Mouse (Mus musculus) embryonic facial prominence, embryonic 13.5 days (tissue): ENCODE results near the gene Slc9a9. TPM values are rescaled to one million over a fixed set of nuclear protein-coding genes. Genes with fewer than 3 reads are reported as not detected.

ENCODE experiments used
- ATAC-seq: fragments of 200-750 bp; cut with Nextera tagmentation; 2 replicates; pipeline ENCODE4 v1.8.0; 2017; ENCODE audit warnings: low read depth; ENCODE audit not compliant: insufficient number of reproducible peaks, insufficient read depth, low FRiP score, low TSS enrichment
- H3K27ac ChIP-seq: fragments of 300-500 bp; sonication (generic); 2 replicates; pipeline ENCODE4 v1.5.1; 2015; ENCODE audit warnings: moderate library complexity, mild to moderate bottlenecking, inconsistent platforms
- H3K27me3 ChIP-seq: fragments of 300-500 bp; sonication (generic); 2 replicates; pipeline ENCODE4 v1.6.1; 2015; ENCODE audit warnings: mild to moderate bottlenecking, inconsistent platforms
- H3K36me3 ChIP-seq: fragments of 300-500 bp; sonication (generic); 2 replicates; pipeline ENCODE4 v1.6.1; 2015; ENCODE audit warnings: mild to moderate bottlenecking, inconsistent platforms
- H3K4me1 ChIP-seq: fragments of 300-500 bp; sonication (generic); 2 replicates; pipeline ENCODE4 v1.6.1; 2015; ENCODE audit warnings: inconsistent platforms
- H3K4me2 ChIP-seq: fragments of 300-500 bp; sonication (generic); 2 replicates; pipeline ENCODE4 v1.6.1; 2015; ENCODE audit warnings: moderate library complexity, mild to moderate bottlenecking, inconsistent platforms
- H3K4me3 ChIP-seq: fragments of 300-500 bp; sonication (generic); 2 replicates; pipeline ENCODE4 v1.5.1; 2015; ENCODE audit warnings: mild to moderate bottlenecking, inconsistent platforms
- H3K9ac ChIP-seq: fragments of 300-500 bp; sonication (generic); 2 replicates; pipeline ENCODE4 v1.6.1; 2015; ENCODE audit warnings: mild to moderate bottlenecking, inconsistent platforms
- H3K9me3 ChIP-seq: fragments of 300-500 bp; sonication (generic); 2 replicates; pipeline ENCODE4 v1.6.1; 2016; ENCODE audit warnings: inconsistent platforms
- WGBS: fragments of 180-500 bp; shearing (Covaris S2); methylation state at CpG from one replicate; pipeline ENCODE4 v1.1.7; 2015; ENCODE audit warnings: mixed read lengths; 5-methylcytosine and 5-hydroxymethylcytosine counted together
- polyA plus RNA-seq: library from polyadenylated mRNA; unstranded; fragments of >200 nt; fragmentation: Nextera tagmentation; extraction: Ambion mirVana; gene quantifications from 2 replicates; pipeline ENCODE4 v1.2.1, GENCODE M21; 2015

The Slc9a9 gene
- polyA plus RNA-seq, 1 experiment from 2014 or later = 5.2 TPM

DNA sequence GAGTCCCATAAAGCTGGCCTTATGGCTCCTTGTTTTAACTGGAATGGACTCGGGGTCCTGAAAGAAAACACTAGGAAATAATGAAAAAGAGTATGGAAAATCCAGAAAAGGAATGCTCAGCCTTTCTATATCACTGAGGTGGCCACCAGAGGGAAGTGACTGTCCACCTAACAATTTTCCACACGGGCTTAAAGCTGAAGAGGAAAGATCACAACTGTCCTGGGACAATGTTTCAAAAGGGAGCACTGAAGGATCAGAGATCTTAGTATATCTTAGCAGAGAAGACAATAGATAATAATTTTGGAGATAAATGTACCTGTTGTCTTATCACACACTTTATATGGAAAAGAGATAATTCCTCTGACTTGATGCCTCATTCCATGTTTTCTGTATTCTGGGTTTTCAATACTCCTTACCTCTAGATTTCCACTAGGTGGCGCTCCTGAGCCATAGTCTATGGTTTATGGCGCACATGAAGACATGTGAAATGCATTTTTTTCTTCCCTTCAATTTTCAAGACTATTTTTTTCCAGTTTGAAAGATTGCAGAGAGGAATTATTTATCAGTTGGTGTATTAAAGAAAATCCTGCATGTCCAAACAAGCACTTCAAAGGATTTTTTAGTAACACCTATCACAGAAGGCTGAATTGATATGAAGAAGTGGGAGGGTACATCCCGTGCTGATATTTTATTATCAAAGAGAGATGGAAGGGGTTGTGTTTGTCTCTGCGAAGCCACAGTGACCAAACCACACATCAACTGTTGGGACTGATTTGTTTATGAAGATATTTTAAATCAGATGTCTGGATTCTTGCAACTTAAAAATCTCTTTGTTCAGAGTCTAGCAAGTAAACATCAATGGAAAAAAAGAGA, 69.1 kb downstream of the Slc9a9 start:
- Histone ChIP-seq H3K36me3 (no peaks in the 10 kb centered on the region), H3K9me3 (no peaks in the 10 kb centered on the region), H3K4me3 (no peak overlapping the region), H3K4me2 (no peak overlapping the region), H3K4me1 (peaks cover 14% of the 10 kb centered on the region), H3K27me3 (no peaks in the 10 kb centered on the region; the same call in 1 of the 2 replicates), H3K27ac (no peak overlapping the region), H3K9ac (no peak overlapping the region)
- 42% methylated on average over 6 of the region's 6 CpGs for whole genome bisulfite sequencing
- ATAC-seq = no peak

DNA sequence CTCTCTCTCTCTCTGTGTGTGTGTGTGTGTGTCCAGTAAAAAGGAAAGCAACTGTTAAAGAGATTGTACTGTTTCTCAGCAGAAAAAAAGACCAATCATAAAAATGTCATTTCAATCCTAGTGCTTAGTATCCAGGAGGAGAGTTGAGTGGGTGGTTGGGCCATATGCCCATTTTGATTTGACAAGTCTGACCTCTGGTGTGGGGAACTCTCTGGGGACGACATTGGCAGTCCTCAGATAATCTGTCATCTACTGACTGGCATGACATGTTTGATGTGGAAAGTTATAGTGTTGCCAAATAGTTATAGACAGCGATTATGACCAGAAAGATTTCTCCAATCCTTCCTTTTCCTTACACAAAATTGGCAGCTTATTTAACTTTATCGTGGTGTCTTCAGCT, 71.1 kb downstream of the Slc9a9 start:
- Histone ChIP-seq H3K4me3 (no peak overlapping the region), H3K4me2 (no peak overlapping the region), H3K9me3 (no peaks in the 10 kb centered on the region), H3K27me3 (no peaks in the 10 kb centered on the region; the same call in 1 of the 2 replicates), H3K9ac (no peak overlapping the region), H3K27ac (no peak overlapping the region), H3K36me3 (no peaks in the 10 kb centered on the region), H3K4me1 (peaks cover 14% of the 10 kb centered on the region)
- 70% methylated on average over 3 of the region's 3 CpGs for WGBS
- ATAC-seq = no peak

DNA sequence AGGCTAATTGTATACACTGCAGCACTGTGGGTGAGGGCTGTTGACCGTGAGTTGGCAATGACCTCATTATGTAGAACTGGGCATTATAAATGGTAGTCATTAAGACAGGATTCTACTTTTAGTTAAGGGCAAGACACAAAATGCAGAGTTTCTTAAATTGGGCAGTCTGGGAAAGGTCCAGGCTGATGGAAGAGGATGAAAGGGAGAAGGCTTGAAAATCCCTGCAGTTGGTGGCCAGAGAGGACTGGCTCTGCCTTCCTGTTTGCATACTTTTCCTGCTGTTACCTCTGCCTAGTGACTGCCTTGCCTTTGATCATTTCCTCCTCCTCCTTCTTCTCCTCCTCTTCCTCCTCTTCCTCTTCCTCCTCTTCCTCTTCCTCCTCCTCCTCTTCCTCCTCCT, 73.6 kb downstream of the Slc9a9 start:
- no peaks in the 10 kb centered on the region for H3K9me3 ChIP-seq
- H3K27me3 ChIP-seq = no peaks in the 10 kb centered on the region
- no peak overlapping the region for H3K4me3 ChIP-seq
- H3K9ac ChIP-seq = no peak overlapping the region
- WGBS = 94% methylated on average over 1 of the region's 1 CpGs
- H3K4me1 ChIP-seq = peaks cover 14% of the 10 kb centered on the region
- no peak overlapping the region for H3K4me2 ChIP-seq
- H3K36me3 ChIP-seq = no peaks in the 10 kb centered on the region
- no peak for ATAC-seq
- H3K27ac ChIP-seq = no peak overlapping the region

DNA sequence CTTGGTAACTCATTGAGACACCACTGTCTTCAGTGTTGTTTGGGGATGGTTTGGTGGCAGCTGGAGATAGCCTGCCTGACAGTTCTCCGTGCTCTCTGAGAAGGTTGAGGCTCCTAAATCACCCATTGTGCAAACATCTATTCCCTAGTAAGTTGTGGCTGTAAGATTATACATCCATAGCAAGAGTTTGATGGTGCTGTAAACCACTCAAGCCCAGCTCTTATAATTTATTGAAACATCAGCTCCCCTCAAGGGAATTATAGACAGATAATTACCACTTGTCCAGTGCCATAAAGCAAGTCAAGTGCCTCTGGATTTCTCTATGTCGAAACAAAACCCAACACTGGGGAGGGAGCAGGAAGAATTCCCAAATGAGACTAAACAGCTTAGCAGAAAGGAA, 78.8 kb downstream of the Slc9a9 start:
- Histone ChIP-seq H3K4me2 (no peak overlapping the region), H3K36me3 (no peaks in the 10 kb centered on the region), H3K27ac (no peak overlapping the region), H3K9ac (no peak overlapping the region), H3K9me3 (no peaks in the 10 kb centered on the region), H3K27me3 (no peaks in the 10 kb centered on the region), H3K4me3 (no peak overlapping the region), H3K4me1 (peaks cover 13% of the 10 kb centered on the region; the same call in 1 of the 2 replicates)
- ATAC-seq = no peak
- 69% methylated on average over 2 of the region's 2 CpGs for WGBS

DNA sequence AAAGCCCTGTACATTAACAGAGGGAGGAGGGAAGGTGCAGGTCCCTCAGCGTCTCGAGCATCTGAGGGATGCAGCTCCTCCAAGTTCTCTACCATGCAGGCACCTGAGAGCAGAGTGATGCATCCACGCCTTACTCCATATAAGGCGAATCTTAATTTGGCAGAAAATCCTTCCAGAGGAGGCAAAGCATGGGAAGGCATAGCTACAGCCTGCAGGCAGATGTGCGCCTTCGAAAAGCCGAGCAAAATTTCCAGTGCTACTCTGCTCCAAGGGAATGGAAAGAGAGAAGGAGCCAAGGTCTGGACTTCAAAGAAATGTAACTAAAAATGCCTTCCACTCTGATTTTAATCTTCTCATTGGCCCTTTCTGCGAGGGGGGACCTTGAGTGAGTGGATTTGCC, 80.5 kb downstream of the Slc9a9 start:
- no peaks in the 10 kb centered on the region for H3K9me3 ChIP-seq
- WGBS = 44% methylated on average over 8 of the region's 8 CpGs
- no peak overlapping the region for H3K4me3 ChIP-seq
- ATAC-seq = no peak
- H3K36me3 ChIP-seq = no peaks in the 10 kb centered on the region
- H3K9ac ChIP-seq = no peak overlapping the region
- H3K27me3 ChIP-seq = no peaks in the 10 kb centered on the region
- H3K27ac ChIP-seq = no peak overlapping the region
- peaks cover 13% of the 10 kb centered on the region; the same call in 1 of the 2 replicates for H3K4me1 ChIP-seq
- H3K4me2 ChIP-seq = no peak overlapping the region

DNA sequence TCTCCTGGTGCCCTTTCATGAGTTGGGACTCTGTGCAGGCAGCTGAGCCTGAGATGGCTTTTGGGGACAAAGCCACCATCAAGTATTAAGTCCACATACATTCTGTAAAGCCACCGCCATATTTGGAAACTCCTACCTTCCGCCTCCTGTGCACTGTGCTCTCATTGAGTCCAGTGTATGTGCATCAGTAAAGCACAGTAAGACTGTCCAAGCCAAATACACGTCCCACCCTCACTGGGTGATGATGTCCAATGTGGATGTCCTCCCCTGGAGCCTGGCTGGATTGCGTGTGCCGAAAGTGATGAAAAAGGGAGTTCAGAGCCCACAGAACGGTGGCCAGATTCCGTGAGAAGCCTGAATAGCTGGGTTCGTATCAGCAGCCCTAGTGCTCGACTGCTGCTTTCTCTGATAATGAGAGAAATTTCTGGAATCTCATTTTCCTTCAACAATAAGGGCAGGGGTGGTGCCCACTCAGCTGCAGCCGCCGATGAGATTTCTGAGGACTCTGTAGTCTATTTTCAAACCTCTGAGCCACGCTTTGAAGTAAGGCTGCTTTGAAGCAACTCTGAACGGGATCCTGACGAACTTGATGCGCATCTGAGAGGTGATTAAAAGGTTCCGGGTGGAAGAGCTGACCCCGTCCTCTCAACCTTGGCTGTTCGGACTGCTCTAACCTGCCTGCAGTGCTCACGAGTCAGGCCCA, 81.4 kb downstream of the Slc9a9 start:
- Histone ChIP-seq H3K27me3 (no peaks in the 10 kb centered on the region), H3K9me3 (no peaks in the 10 kb centered on the region), H3K36me3 (no peaks in the 10 kb centered on the region), H3K27ac (no peak overlapping the region), H3K4me2 (no peak overlapping the region), H3K4me3 (no peak overlapping the region), H3K4me1 (peaks cover 13% of the 10 kb centered on the region; the same call in 1 of the 2 replicates), H3K9ac (no peak overlapping the region)
- ATAC-seq = no peak
- WGBS = 76% methylated on average over 19 of the region's 19 CpGs

DNA sequence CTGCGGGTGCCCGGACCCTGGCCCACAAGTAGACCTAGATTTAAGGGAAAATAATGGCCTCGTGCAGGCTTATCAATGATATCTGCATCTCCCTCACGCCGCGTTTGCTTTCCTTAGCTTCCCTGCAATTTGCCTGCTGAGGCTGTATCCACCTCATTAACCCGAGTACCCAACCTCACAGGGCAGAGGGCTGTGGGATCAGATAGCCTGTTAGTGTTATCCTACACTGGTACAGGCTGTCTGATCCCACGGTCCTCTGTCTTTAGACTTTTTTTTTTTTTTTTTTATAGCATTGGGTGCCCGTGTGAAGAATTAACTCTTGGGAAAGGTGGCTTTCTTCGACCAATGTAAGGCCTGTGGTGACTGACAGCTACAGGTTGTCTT, 81.9 kb downstream of the Slc9a9 start:
- H3K27ac ChIP-seq = no peak overlapping the region
- H3K27me3 ChIP-seq = no peaks in the 10 kb centered on the region
- no peak overlapping the region for H3K4me3 ChIP-seq
- H3K36me3 ChIP-seq = no peaks in the 10 kb centered on the region
- no peak overlapping the region for H3K4me2 ChIP-seq
- H3K4me1 ChIP-seq = peaks cover 13% of the 10 kb centered on the region; the same call in 1 of the 2 replicates
- no peaks in the 10 kb centered on the region for H3K9me3 ChIP-seq
- 54% methylated on average over 10 of the region's 10 CpGs for WGBS
- no peak overlapping the region for H3K9ac ChIP-seq
- ATAC-seq = no peak

DNA sequence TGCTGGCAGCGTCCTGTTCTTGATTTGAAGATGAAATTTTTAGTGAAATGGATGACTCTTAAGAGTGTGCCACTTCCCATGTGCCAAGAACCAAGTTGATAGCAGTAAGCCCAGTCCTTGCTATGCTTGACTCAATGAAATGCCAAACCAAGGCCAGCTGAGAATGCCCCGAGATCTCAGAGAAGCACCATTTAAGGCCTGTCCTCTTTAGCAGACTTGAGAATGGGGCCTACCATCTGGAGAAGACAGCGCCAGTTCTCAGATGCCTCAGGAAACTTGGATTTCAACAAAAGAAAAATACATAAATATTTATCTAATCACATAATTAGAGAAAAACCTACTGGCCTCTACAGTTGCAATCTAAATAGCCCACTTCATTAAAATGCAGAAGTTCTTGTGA, 82.4 kb downstream of the Slc9a9 start:
- WGBS = 91% methylated on average over 3 of the region's 3 CpGs
- Histone ChIP-seq H3K4me1 (peaks cover 13% of the 10 kb centered on the region; the same call in 1 of the 2 replicates), H3K9me3 (no peaks in the 10 kb centered on the region), H3K4me3 (no peak overlapping the region), H3K27me3 (no peaks in the 10 kb centered on the region), H3K36me3 (no peaks in the 10 kb centered on the region), H3K9ac (no peak overlapping the region), H3K27ac (no peak overlapping the region), H3K4me2 (no peak overlapping the region)
- ATAC-seq = no peak

DNA sequence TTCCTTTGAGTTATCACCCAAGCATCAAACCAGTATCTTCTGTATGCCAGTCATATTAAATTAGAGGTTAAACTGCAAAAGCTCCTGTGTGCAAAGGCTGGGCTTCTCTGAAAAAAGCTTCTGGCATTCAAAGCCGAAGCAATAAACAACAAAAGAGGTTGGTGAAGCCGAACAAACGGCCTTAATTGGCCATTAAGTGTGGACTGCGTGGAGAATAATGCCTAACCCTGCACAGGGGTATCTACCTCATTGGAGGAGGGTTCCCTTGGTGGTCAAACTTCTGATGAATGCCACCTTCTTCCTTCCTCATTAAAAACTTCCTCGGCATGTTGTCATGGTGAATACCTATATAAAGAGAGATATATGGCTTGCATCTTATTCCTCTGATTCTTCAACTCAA, 90.2 kb downstream of the Slc9a9 start:
- no peak overlapping the region for H3K27ac ChIP-seq
- H3K4me2 ChIP-seq = no peak overlapping the region
- no peak for ATAC-seq
- no peaks in the 10 kb centered on the region for H3K9me3 ChIP-seq
- H3K4me1 ChIP-seq = no peaks in the 10 kb centered on the region
- H3K4me3 ChIP-seq = no peak overlapping the region
- H3K36me3 ChIP-seq = no peaks in the 10 kb centered on the region
- H3K27me3 ChIP-seq = no peaks in the 10 kb centered on the region
- 59% methylated on average over 5 of the region's 5 CpGs for WGBS
- no peak overlapping the region for H3K9ac ChIP-seq

DNA sequence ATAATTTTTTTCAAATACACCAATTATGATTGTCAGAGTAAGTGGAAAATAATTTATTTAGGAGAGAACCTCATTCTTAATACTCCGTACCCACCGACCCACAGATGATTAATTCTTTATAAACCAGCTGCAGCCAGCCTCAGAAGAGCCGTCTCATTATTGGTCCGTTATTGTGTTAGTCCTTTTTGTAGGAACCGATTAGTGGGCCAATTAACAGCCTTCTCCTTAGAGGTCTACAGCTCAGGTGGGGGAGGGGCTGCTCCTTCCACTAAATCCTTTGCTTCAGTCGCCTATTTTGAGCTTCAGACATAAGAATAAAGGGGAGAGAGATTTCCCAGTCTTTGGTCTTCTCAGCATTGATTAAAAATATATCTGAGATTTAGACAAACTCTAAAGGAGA, 98.4 kb downstream of the Slc9a9 start:
- Histone ChIP-seq H3K9me3 (no peaks in the 10 kb centered on the region), H3K4me2 (no peak overlapping the region), H3K9ac (no peak overlapping the region), H3K36me3 (no peaks in the 10 kb centered on the region), H3K27ac (no peak overlapping the region), H3K27me3 (no peaks in the 10 kb centered on the region), H3K4me1 (no peaks in the 10 kb centered on the region), H3K4me3 (no peak overlapping the region)
- no peak for ATAC-seq
- WGBS = 71% methylated on average over 6 of the region's 6 CpGs

DNA sequence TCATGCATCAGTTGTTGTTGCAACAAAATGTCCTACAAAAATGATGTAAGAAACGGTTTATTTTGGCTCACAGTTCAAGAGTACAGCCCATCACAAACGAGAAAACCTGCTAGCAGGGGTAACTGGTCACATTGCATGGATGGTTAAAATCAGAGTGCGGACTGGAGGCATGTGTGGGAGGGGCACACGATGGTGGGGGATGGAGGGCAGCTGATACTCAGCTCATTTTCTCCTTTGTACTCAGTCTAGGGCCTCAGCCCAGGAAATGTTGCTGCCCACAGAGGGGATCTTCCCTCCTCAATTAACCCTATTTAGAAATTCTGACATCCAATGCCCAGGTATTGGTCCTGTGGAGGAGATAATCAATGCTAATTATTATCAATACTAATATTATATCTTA, 98.8 kb downstream of the Slc9a9 start:
- 77% methylated on average over 4 of the region's 4 CpGs for WGBS

DNA sequence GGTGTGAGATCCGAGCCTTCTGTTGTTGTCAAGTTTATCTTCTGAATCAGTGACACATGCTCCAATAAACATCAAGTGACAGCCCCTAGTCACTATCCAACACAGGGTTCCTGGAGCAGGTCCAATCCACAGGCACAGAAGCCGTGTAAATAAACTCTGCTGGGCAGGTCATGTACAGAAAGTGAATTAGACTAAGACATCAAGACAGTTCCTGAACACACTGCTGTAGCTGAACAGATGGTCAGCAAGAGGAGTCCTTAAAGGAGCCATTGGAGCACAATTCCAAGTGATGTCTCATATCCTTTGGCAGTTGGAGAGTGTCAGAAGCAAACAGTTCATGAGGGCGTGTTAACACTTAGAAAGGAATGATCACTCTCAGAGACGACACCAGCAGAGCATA, 103.6 kb downstream of the Slc9a9 start:
- Histone ChIP-seq H3K4me1 (no peaks in the 10 kb centered on the region), H3K4me3 (no peak overlapping the region), H3K9ac (no peak overlapping the region), H3K27ac (no peak overlapping the region), H3K4me2 (no peak overlapping the region), H3K9me3 (no peaks in the 10 kb centered on the region), H3K27me3 (no peaks in the 10 kb centered on the region), H3K36me3 (no peaks in the 10 kb centered on the region)
- no peak for ATAC-seq
- 81% methylated on average over 4 of the region's 4 CpGs for WGBS

More for the DNA sequence above, 98.8 kb downstream of the Slc9a9 start:
- Histone ChIP-seq H3K9me3 (no peaks in the 10 kb centered on the region), H3K27me3 (no peaks in the 10 kb centered on the region), H3K9ac (no peak overlapping the region), H3K27ac (no peak overlapping the region), H3K4me3 (no peak overlapping the region), H3K36me3 (no peaks in the 10 kb centered on the region), H3K4me2 (no peak overlapping the region), H3K4me1 (no peaks in the 10 kb centered on the region)
- no peak for ATAC-seq
